Mouse (Mus musculus): Measurements from ENCODE around the gene Gm5089. TPM values are rescaled to one million over a fixed set of nuclear protein-coding genes. Genes with fewer than 3 reads are reported as not detected.

Gm5089 gene
- total and polyA plus RNA-seq, 3 experiments: not detected

GRCm38 (mm10) chr14:122386281-122387130 is 64.4 kb downstream of the Gm5089 start:
- no peaks in the 10 kb centered on the region for H3K9me3 ChIP-seq (replicated peaks; ENCODE audit: insufficient read depth, low read length)
- no peaks in the 10 kb centered on the region for H3K79me2 ChIP-seq (ENCODE audit: control insufficient read depth, insufficient read depth, low read length, poor library complexity)
- H3K9ac ChIP-seq (ENCODE audit: control insufficient read depth, low read depth, low read length, poor library complexity, severe bottlenecking): no peak overlapping the region
- TF ChIP-seq ZNF384 (IDR thresholded peaks at IDR 0.05; ENCODE audit: low read depth, low read length): no peak
- no peak for TF ChIP-seq ZMIZ1 (IDR thresholded peaks at IDR 0.05; ENCODE audit: low read depth, low read length)
- TF ChIP-seq NELFE (IDR thresholded peaks at IDR 0.05; ENCODE audit: low read depth, low read length): no peak
- no peaks in the 10 kb centered on the region for H3K27me3 ChIP-seq (ENCODE audit: control insufficient read depth in 1 of 2, insufficient read depth in 2 of 2, low read length in 2 of 2)
- no peak overlapping the region for H3K4me3 ChIP-seq (ENCODE audit: control insufficient read depth in 1 of 2, insufficient read depth in 1 of 2, low read depth in 2 of 2, low read length in 2 of 2)
- peaks cover 6 to 9% of the 10 kb centered on the region in 2 experiments; a peak in 3 of 4 replicates for H3K4me1 ChIP-seq (ENCODE audit: control insufficient read depth in 1 of 2, insufficient read depth in 2 of 2, low read length in 2 of 2)
- DNase-seq (ENCODE audit: low read depth, low spot score): no peak
- no peak overlapping the region for H3K27ac ChIP-seq (ENCODE audit: control insufficient read depth, low read depth, low read length)
- H3K36me3 ChIP-seq (ENCODE audit: control insufficient read depth in 1 of 2, insufficient read depth in 2 of 2, low read length in 2 of 2): peaks cover 0 to 8% of the 10 kb centered on the region in 2 experiments; a peak in 2 of 4 replicates

GRCm38 (mm10) chr14:122385758-122386157 is 65.2 kb downstream of the Gm5089 start:
- Histone ChIP-seq H3K79me2 (ENCODE audit: control insufficient read depth, insufficient read depth, low read length, poor library complexity) (no peaks in the 10 kb centered on the region), H3K9me3 (replicated peaks; ENCODE audit: insufficient read depth, low read length) (no peaks in the 10 kb centered on the region), H3K4me3 (ENCODE audit: control insufficient read depth in 1 of 2, insufficient read depth in 1 of 2, low read depth in 2 of 2, low read length in 2 of 2) (no peak overlapping the region), H3K27ac (ENCODE audit: control insufficient read depth, low read depth, low read length) (no peak overlapping the region), H3K9ac (ENCODE audit: control insufficient read depth, low read depth, low read length, poor library complexity, severe bottlenecking) (no peak overlapping the region), H3K4me1 (ENCODE audit: control insufficient read depth in 1 of 2, insufficient read depth in 2 of 2, low read length in 2 of 2) (peaks cover under 1 to 3% of the 10 kb centered on the region in 2 experiments; a peak in 1 of 4 replicates), H3K27me3 (ENCODE audit: control insufficient read depth in 1 of 2, insufficient read depth in 2 of 2, low read length in 2 of 2) (no peaks in the 10 kb centered on the region), H3K36me3 (ENCODE audit: control insufficient read depth in 1 of 2, insufficient read depth in 2 of 2, low read length in 2 of 2) (peaks cover 0 to 1% of the 10 kb centered on the region in 2 experiments; a peak in 2 of 4 replicates)
- DNase-seq (ENCODE audit: low read depth, low spot score): no peak
- no peak for TF ChIP-seq USF2 (IDR thresholded peaks at IDR 0.05; ENCODE audit: borderline replicate concordance in 1 of 2, insufficient read depth in 1 of 2, low read depth in 1 of 2, low read length in 2 of 2)
- TF ChIP-seq MYC (IDR thresholded peaks at IDR 0.05; ENCODE audit: low read depth, low read length): no peak
- TF ChIP-seq TBP (IDR thresholded peaks at IDR 0.05; ENCODE audit: low read depth, low read length): no peak
- no peak for TF ChIP-seq GABPA (IDR thresholded peaks at IDR 0.05; ENCODE audit: low read depth, low read length)
- no peak for TF ChIP-seq ELF1 (IDR thresholded peaks at IDR 0.05; ENCODE audit: low read depth, low read length)
- no peak for TF ChIP-seq CHD1 (IDR thresholded peaks at IDR 0.05; ENCODE audit: low read depth, low read length)
- no peak for TF ChIP-seq MAZ (IDR thresholded peaks at IDR 0.05; ENCODE audit: low read depth, low read length)

DNA sequence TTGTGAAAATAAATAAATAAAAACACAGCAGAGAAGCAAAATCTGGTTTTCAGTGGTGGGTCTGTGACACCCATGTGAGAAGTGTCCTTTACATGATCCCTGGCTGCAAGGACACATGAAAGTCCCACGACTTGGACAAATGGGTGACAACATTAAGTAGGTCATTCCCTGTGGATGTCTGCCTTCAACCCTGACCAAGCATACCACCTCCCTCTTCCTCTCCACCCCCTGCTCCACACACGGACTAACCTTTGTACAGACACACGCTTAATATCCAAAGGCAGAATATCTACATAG is 65.7 kb downstream of the Gm5089 start:
- no peak for TF ChIP-seq CHD1 (IDR thresholded peaks at IDR 0.05; ENCODE audit: low read depth, low read length)
- no peak for TF ChIP-seq HCFC1 (IDR thresholded peaks at IDR 0.05; ENCODE audit: low read depth, low read length)
- no peak for TF ChIP-seq ZMIZ1 (IDR thresholded peaks at IDR 0.05; ENCODE audit: low read depth, low read length)
- no peak for TF ChIP-seq JUND (IDR thresholded peaks at IDR 0.05; ENCODE audit: low read depth, low read length)
- no peak for TF ChIP-seq CTCF (IDR thresholded peaks at IDR 0.05 in 2 of 3, conservative IDR thresholded peaks at IDR 0.05 in 1 of 3; ENCODE audit: control insufficient read depth in 1 of 3, insufficient read depth in 1 of 3, low read depth in 2 of 3, low read length in 3 of 3, poor library complexity in 1 of 3, severe bottlenecking in 1 of 3)
- no peak for TF ChIP-seq MAZ (IDR thresholded peaks at IDR 0.05; ENCODE audit: low read depth, low read length)
- no peak for TF ChIP-seq TAL1 (IDR thresholded peaks at IDR 0.05; ENCODE audit: low read length)
- TF ChIP-seq USF2 (IDR thresholded peaks at IDR 0.05; ENCODE audit: borderline replicate concordance in 1 of 2, insufficient read depth in 1 of 2, low read depth in 1 of 2, low read length in 2 of 2): no peak
- no peak for TF ChIP-seq ETS1 (IDR thresholded peaks at IDR 0.05; ENCODE audit: low read depth, low read length)
- TF ChIP-seq EP300 (IDR thresholded peaks at IDR 0.05; ENCODE audit: low read depth in 1 of 2, low read length in 2 of 2): no peak
- TF ChIP-seq KAT2A (conservative IDR thresholded peaks at IDR 0.05; ENCODE audit: low read depth, low read length): no peak
- TF ChIP-seq ZNF384 (IDR thresholded peaks at IDR 0.05; ENCODE audit: low read depth, low read length): no peak
- no peak for TF ChIP-seq TCF12 (IDR thresholded peaks at IDR 0.05; ENCODE audit: low read depth, low read length)
- TF ChIP-seq MAFK (IDR thresholded peaks at IDR 0.05; ENCODE audit: borderline replicate concordance, low read depth, low read length): no peak
- no peak for TF ChIP-seq GATA1 (IDR thresholded peaks at IDR 0.05; ENCODE audit: low read depth, low read length)
- no peak for TF ChIP-seq POLR2AphosphoS5 (IDR thresholded peaks at IDR 0.05; ENCODE audit: borderline replicate concordance, low read depth, low read length)
- TF ChIP-seq POLR2AphosphoS2 (IDR thresholded peaks at IDR 0.05; ENCODE audit: low read length): no peak
- TF ChIP-seq E2F4 (IDR thresholded peaks at IDR 0.05; ENCODE audit: borderline replicate concordance, low read depth, low read length): no peak
- Histone ChIP-seq H3K36me3 (ENCODE audit: control insufficient read depth in 1 of 2, insufficient read depth in 2 of 2, low read length in 2 of 2) (no peaks in the 10 kb centered on the region), H3K27me3 (ENCODE audit: control insufficient read depth in 1 of 2, insufficient read depth in 2 of 2, low read length in 2 of 2) (no peaks in the 10 kb centered on the region), H3K27ac (ENCODE audit: control insufficient read depth, low read depth, low read length) (no peak overlapping the region), H3K4me1 (ENCODE audit: control insufficient read depth in 1 of 2, insufficient read depth in 2 of 2, low read length in 2 of 2) (no peaks in the 10 kb centered on the region), H3K4me3 (ENCODE audit: control insufficient read depth in 1 of 2, insufficient read depth in 1 of 2, low read depth in 2 of 2, low read length in 2 of 2) (no peak overlapping the region), H3K9ac (ENCODE audit: control insufficient read depth, low read depth, low read length, poor library complexity, severe bottlenecking) (no peak overlapping the region), H3K9me3 (replicated peaks; ENCODE audit: insufficient read depth, low read length) (no peaks in the 10 kb centered on the region), H3K79me2 (ENCODE audit: control insufficient read depth, insufficient read depth, low read length, poor library complexity) (no peaks in the 10 kb centered on the region)
- DNase-seq (ENCODE audit: low read depth, low spot score): no peak
